Mouse (Mus musculus) layer of hippocampus, adult 2 months (tissue): Measurements from ENCODE around the gene Gm17662. TPM values are rescaled to one million over a fixed set of nuclear protein-coding genes. Genes with fewer than 3 reads are reported as not detected.

Experiments used
- DNase-seq, 2 experiments: peaks; one replicate each; pipeline ENCODE4 v3.0.0; 2022; ENCODE audit warnings: low spot score in 2 of 2
- H3K27ac ChIP-seq: fragments of 200-600 bp; 2 replicates; pipeline ENCODE4 v1.8.1; 2022
- H3K4me3 ChIP-seq: fragments of 200-600 bp; 2 replicates; pipeline ENCODE4 v1.8.1; 2022; ENCODE audit warnings: mild to moderate bottlenecking
- CTCF ChIP-seq: fragments of 200-600 bp; conservative IDR thresholded peaks from 2 replicates; pipeline ENCODE4 v1.8.1; 2022; ENCODE audit warnings: antibody characterized with exemption, mild to moderate bottlenecking, moderate library complexity
- long read RNA-seq, 2 experiments: library from polyadenylated mRNA; stranded (forward); transcript quantifications; one replicate each; pipeline ENCODE4 v2.0.0; 2021; ENCODE audit warnings: borderline mapping rate in 2 of 2
- total RNA-seq, 2 experiments: library from RNA; stranded (reverse); gene quantifications; 2 replicates each; pipeline ENCODE4 v1.2.3; 2021

Gene Gm17662
- total RNA-seq: not detected
- long read RNA-seq, experiment 1: 0 reads
- long read RNA-seq, experiment 2: 0 reads

- no peak for TF ChIP-seq CTCF
- DNase-seq: no peak
- Histone ChIP-seq H3K27ac (no peak within 1 kb of the TSS), H3K4me3 (no peak within 1 kb of the TSS)
Observed at GRCm38 (mm10) chr4:104857029-104857428, at the start of gene Gm17662. Gene Gm17662 (plus strand): TSS chr4:104857329.

DNA sequence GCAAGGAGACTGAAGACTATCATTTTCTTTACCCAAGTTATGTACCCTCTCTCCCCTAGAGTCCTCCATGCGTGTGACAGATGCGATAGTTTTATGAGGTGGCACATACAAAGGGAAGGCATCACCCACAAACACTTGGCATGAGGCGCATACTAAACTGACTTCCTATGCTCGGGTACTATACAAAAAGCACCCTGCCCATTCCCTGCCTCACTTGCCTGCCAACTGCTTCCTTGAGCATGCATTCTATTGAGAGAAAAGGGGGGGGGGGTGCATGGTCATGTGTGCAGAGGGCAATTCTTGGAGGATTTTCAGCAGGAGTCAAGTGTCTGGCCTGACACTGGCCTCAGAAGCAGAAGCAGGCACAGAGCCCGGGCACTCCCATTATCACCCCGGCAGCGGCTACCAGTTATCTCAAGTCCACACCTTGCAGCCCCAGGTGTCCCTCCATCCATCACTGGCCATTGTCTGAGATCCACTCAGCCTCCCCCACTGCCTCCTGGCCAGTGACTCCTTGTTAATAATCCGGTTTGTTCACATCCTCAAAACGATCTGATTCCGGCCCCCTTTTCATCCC is 46.3 kb upstream of the Gm17662 start:
- TF ChIP-seq CTCF: no peak
- no peak overlapping the region for H3K27ac ChIP-seq
- DNase-seq: no peak
- H3K4me3 ChIP-seq: no peak overlapping the region

DNA sequence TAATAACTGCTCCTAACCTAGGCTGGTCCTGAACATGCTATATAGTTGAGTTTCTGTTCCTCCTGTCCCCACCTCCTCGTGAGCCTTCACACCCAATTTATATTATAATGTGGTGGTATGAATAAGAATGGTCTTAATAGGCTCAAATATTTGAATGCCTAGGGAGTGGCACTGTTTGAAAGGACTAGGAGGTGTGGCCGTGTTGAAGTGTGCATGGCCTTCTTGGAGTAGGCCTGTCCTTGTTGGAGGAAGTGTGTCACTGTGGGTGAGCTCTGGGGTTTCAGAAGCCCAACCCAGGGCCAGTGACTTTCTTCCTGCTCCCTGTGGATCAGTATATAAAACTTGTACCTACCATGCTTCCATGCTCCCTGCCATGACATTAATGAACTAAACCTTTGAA is 43.5 kb upstream of the Gm17662 start:
- H3K27ac ChIP-seq: no peak overlapping the region
- TF ChIP-seq CTCF: no peak
- DNase-seq: no peak
- H3K4me3 ChIP-seq: no peak overlapping the region

- no peak for TF ChIP-seq CTCF
- Histone ChIP-seq H3K27ac (no peak overlapping the region), H3K4me3 (no peak overlapping the region)
- DNase-seq: no peak
Observed at GRCm38 (mm10) chr4:104816519-104817232, 40.5 kb upstream of the Gm17662 start.

DNA sequence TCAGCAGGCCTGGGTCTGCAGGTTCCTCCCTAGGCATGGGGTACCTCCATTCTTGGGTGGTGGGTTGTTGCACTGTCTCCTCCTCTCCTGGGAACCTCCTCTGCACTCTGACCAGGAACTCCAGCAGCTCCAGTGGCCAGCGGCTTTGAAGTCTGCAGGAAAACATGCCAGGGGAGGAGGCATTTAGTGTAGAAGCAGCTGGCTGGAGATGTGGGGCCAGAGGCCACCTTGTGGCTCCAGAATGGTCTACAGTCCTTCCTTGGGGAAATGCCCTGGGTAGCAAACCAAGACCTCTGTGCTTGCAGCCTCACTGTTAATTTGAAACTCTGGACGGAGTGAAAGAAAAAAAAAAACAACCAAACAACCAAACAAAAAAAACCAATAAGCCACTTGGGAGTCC is 39.6 kb upstream of the Gm17662 start:
- TF ChIP-seq CTCF: peak; percentile 22; the same call in 1 of the 2 replicates
- no peak for DNase-seq
- no peak overlapping the region for H3K27ac ChIP-seq
- no peak overlapping the region for H3K4me3 ChIP-seq

- no peak for TF ChIP-seq CTCF
Observed at GRCm38 (mm10) chr4:104818986-104819385, 38.1 kb upstream of the Gm17662 start.

DNA sequence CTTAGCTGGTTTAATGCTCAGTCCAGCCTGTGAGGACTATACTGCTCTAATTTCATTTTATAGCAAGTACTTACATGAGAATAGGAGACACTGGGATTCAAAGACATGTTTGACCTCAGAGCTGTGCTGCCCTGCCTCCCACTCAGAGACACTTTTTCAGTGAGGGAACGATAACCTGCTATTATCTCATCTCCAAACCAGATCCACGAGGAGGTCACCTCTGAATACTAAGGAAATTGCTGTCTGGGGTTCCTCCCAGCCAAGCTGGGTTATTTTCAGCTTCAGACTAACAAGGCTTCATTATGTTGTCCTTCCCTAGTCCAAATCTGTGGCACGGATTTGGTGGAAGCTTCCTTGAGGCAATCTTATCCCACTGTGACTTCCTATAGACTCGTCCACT is 37.2 kb upstream of the Gm17662 start:
- H3K27ac ChIP-seq: no peak overlapping the region
- no peak for DNase-seq
- TF ChIP-seq CTCF: no peak
- no peak overlapping the region for H3K4me3 ChIP-seq

More at GRCm38 (mm10) chr4:104818986-104819385, 38.1 kb upstream of the Gm17662 start:
- Histone ChIP-seq H3K27ac (no peak overlapping the region), H3K4me3 (no peak overlapping the region)
- no peak for DNase-seq

DNA sequence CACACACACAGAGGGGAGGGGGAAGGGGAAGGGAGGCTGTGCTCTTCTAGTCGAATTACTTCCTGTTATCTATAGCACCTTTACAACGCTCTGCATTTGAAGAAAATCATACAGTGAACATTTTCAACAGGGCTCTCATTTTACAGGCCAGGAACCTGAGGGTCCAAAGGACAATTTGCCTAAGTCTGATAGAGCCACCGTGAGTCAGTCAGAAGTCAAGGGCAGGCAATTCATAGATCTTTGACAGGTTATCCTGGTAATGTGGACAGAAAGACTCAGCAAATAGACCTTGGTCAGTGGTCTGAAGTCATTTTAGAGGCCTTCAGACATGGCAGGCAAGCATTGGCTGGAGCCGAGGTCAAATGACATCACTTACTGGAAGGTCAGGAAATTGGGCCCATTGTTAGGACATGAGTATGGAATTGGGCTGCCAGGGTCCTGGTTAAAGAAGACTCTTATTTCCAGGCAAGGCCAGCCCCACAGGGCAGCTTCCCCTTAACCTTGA is 33.5 kb upstream of the Gm17662 start:
- H3K27ac ChIP-seq: no peak overlapping the region
- no peak overlapping the region for H3K4me3 ChIP-seq
- no peak for TF ChIP-seq CTCF
- DNase-seq: no peak

DNA sequence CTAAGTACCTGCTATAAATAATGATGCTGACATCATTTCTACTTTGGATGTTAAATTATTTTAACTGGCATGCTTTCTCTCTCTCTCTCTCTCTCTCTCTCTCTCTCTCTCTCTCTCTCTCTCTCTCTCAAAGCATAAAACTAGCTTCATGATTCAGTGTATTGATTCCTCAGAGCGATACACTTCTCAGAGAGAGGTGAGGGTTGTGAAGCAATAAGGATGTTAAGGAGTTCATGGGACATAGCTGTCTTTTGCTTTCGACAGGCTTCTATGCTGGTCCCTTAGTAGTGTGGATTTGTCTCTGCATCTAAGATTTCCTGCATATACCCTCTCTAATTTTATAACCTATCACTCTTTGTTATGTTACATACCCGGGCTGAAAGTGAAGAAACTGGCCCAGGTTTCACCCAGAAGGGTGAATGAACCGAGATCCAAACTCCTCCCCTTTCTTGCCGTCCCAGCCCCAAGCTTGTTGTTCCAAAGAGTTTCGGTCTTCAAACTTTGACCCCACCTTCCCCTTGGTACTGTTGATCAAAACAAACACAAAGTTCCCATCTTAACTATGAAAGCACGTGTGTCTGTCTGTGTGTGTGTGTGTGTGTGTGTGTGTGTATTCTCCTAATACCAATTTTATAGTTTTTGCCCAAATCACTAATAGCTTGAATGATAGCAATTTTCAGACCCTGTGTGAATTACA is 32.6 kb upstream of the Gm17662 start:
- H3K4me3 ChIP-seq: no peak overlapping the region
- DNase-seq: no peak
- H3K27ac ChIP-seq: no peak overlapping the region
- no peak for TF ChIP-seq CTCF

DNA sequence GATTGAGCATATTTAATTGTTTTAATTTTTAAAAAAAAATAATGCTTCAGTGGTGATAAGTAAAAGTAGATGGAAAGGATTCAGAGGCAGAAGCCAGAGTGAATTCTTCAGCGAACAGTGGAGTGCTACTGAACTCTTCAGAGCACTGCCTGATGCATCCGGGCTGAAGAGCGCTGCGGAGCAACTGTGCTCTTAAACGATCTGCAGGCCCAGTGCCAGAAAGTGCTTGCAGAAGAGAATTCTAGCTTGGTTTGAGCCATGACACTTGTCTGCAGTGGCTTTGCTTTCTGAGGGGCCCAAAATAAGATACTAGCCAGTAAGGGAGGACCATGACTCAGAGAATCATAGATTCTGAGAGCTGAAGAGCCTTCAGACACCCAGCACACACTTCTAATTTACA is 28.2 kb upstream of the Gm17662 start:
- Histone ChIP-seq H3K4me3 (no peak overlapping the region), H3K27ac (no peak overlapping the region)
- no peak for TF ChIP-seq CTCF
- DNase-seq: peak; percentile 3 to 31

- TF ChIP-seq CTCF: no peak
- Histone ChIP-seq H3K27ac (no peak overlapping the region), H3K4me3 (no peak overlapping the region)
- DNase-seq: peak in 1 of 2 experiments; percentile 59
Observed at GRCm38 (mm10) chr4:104835096-104835495, 22.0 kb upstream of the Gm17662 start.

DNA sequence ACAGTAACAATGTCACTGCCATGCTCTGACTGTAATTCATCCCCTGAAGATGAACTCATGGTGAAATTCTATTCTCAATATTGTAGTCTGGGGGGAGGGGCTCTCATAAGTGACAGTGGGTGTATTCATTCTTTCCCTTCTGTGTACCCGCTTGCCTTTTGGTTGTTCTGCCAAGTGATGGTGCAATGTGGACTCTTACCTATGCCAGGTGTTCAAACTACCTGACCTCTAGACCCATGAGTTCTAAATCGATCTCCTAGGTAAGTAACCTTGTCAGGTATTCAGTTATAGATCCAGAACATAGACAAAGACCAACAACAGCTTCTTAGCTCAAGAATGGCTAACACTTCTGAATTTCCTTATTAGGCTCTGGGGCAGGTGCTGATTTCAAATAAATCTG is 18.8 kb upstream of the Gm17662 start:
- Histone ChIP-seq H3K4me3 (no peak overlapping the region), H3K27ac (no peak overlapping the region)
- no peak for DNase-seq
- no peak for TF ChIP-seq CTCF

DNA sequence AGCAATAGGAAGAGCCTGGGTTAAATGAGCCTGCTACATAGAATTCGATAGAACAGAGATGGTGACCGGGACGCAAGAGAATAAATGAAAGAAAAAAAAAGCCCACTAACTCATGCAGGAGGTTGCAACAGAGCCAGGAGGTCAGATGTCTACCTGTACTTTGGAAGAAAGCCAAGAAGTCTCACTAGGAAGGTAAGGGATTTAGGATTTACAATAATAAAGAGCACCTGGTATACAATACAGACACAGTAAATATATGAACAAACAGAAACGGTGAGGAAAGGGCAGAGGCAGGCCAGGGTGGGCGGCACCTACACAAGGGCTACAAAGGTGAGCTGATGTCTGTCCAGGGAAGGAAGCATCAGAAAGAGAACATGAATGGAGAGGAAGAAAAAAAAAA is 14.9 kb upstream of the Gm17662 start:
- H3K27ac ChIP-seq: no peak overlapping the region
- no peak overlapping the region for H3K4me3 ChIP-seq
- no peak for DNase-seq
- no peak for TF ChIP-seq CTCF
